Mouse (Mus musculus): ENCODE results near the gene Iqcj. TPM values are rescaled to one million over a fixed set of nuclear protein-coding genes. Genes with fewer than 3 reads are reported as not detected.

Iqcj gene
- total and polyA plus RNA-seq, 2 experiments = not detected

GRCm38 (mm10) chr3:67931914-67932313 lies 39.9 kb downstream of the Iqcj start:
- TF ChIP-seq CTCF (IDR thresholded peaks at IDR 0.05; ENCODE audit: low read depth, low read length) = no peak
- TF ChIP-seq POLR2A (IDR thresholded peaks at IDR 0.05; ENCODE audit: extremely low read depth, insufficient read depth, low read length) = no peak
- WGBS = 82% methylated on average over 3 of the region's 3 CpGs
- H3K4me3 ChIP-seq (ENCODE audit: insufficient read depth, low read depth, low read length) = no peak overlapping the region

GRCm38 (mm10) chr3:67935829-67936228 lies 43.8 kb downstream of the Iqcj start:
- H3K36me3 ChIP-seq (ENCODE audit: control insufficient read depth, insufficient read depth, low read length) = no peaks in the 10 kb centered on the region
- 70% methylated on average over 3 of the region's 3 CpGs for WGBS
- TF ChIP-seq CTCF (IDR thresholded peaks at IDR 0.05; ENCODE audit: low read depth, low read length) (no peak), POLR2A (IDR thresholded peaks at IDR 0.05; ENCODE audit: extremely low read depth, insufficient read depth, low read length) (no peak)
- no peaks in the 10 kb centered on the region for H3K79me2 ChIP-seq (ENCODE audit: control insufficient read depth, insufficient read depth, low read length)
- H3K27ac ChIP-seq (replicated peaks; ENCODE audit: insufficient read depth, low read depth, low read length) = no peak overlapping the region
- DNase-seq (ENCODE audit: extremely low read depth, low read depth, low spot score) = no peak
- no peak overlapping the region for H3K4me3 ChIP-seq (ENCODE audit: insufficient read depth, low read depth, low read length)
- no peaks in the 10 kb centered on the region for H3K4me1 ChIP-seq (ENCODE audit: control insufficient read depth, insufficient read depth, low read length)
- no peak overlapping the region for H3K9ac ChIP-seq (ENCODE audit: low read depth, low read length)
- no peaks in the 10 kb centered on the region for H3K27me3 ChIP-seq (ENCODE audit: control insufficient read depth, insufficient read depth, low read length)

More at GRCm38 (mm10) chr3:67931914-67932313, 39.9 kb downstream of the Iqcj start:
- Histone ChIP-seq H3K9ac (ENCODE audit: low read depth, low read length) (no peak overlapping the region), H3K36me3 (ENCODE audit: control insufficient read depth, insufficient read depth, low read length) (no peaks in the 10 kb centered on the region), H3K4me1 (ENCODE audit: control insufficient read depth, insufficient read depth, low read length) (no peaks in the 10 kb centered on the region), H3K27ac (replicated peaks; ENCODE audit: insufficient read depth, low read depth, low read length) (no peak overlapping the region), H3K79me2 (ENCODE audit: control insufficient read depth, insufficient read depth, low read length) (no peaks in the 10 kb centered on the region), H3K27me3 (ENCODE audit: control insufficient read depth, insufficient read depth, low read length) (no peaks in the 10 kb centered on the region)
- no peak for DNase-seq (ENCODE audit: extremely low read depth, low read depth, low spot score)

GRCm38 (mm10) chr3:67947000-67947399 lies 55.0 kb downstream of the Iqcj start:
- H3K4me1 ChIP-seq (ENCODE audit: control insufficient read depth, insufficient read depth, low read length) = no peaks in the 10 kb centered on the region
- H3K79me2 ChIP-seq (ENCODE audit: control insufficient read depth, insufficient read depth, low read length) = no peaks in the 10 kb centered on the region
- H3K27ac ChIP-seq (replicated peaks; ENCODE audit: insufficient read depth, low read depth, low read length) = no peak overlapping the region
- 80% methylated on average over 2 of the region's 2 CpGs for WGBS
- H3K9ac ChIP-seq (ENCODE audit: low read depth, low read length) = no peak overlapping the region
- no peaks in the 10 kb centered on the region for H3K27me3 ChIP-seq (ENCODE audit: control insufficient read depth, insufficient read depth, low read length)
- no peaks in the 10 kb centered on the region for H3K36me3 ChIP-seq (ENCODE audit: control insufficient read depth, insufficient read depth, low read length)
- DNase-seq (ENCODE audit: extremely low read depth, low read depth, low spot score) = no peak
- TF ChIP-seq CTCF (IDR thresholded peaks at IDR 0.05; ENCODE audit: low read depth, low read length) = no peak
- no peak for TF ChIP-seq POLR2A (IDR thresholded peaks at IDR 0.05; ENCODE audit: extremely low read depth, insufficient read depth, low read length)
- H3K4me3 ChIP-seq (ENCODE audit: insufficient read depth, low read depth, low read length) = no peak overlapping the region

DNA sequence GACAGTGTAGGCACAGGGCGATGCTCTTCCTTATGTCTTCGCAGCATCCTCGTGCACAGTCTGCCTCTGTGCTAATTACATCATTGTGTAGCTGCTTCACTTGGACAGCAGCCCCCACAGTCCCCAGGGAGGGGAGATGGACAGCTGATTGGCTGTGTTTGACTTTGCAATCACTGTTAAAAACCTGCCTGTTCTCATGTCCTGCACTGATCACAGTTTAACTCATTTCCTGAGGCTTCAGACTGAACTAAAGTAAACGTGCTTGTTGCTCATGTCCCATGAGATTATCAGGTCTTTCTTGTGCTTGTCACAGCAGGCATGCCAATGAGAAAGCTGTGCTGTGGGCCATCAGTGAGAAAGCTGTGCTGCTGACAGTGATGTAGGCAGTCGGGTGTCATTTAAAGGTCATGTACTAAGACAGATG lies 60.5 kb downstream of the Iqcj start:
- Histone ChIP-seq H3K27me3 (ENCODE audit: control insufficient read depth, insufficient read depth, low read length) (no peaks in the 10 kb centered on the region), H3K4me3 (ENCODE audit: insufficient read depth, low read depth, low read length) (no peak overlapping the region), H3K79me2 (ENCODE audit: control insufficient read depth, insufficient read depth, low read length) (no peaks in the 10 kb centered on the region), H3K27ac (replicated peaks; ENCODE audit: insufficient read depth, low read depth, low read length) (no peak overlapping the region), H3K36me3 (ENCODE audit: control insufficient read depth, insufficient read depth, low read length) (no peaks in the 10 kb centered on the region), H3K4me1 (ENCODE audit: control insufficient read depth, insufficient read depth, low read length) (no peaks in the 10 kb centered on the region), H3K9ac (ENCODE audit: low read depth, low read length) (no peak overlapping the region)
- no peak for TF ChIP-seq POLR2A (IDR thresholded peaks at IDR 0.05; ENCODE audit: extremely low read depth, insufficient read depth, low read length)
- TF ChIP-seq CTCF (IDR thresholded peaks at IDR 0.05; ENCODE audit: low read depth, low read length) = no peak
- 55% methylated on average over 5 of the region's 5 CpGs for WGBS
- DNase-seq (ENCODE audit: extremely low read depth, low read depth, low spot score) = no peak

DNA sequence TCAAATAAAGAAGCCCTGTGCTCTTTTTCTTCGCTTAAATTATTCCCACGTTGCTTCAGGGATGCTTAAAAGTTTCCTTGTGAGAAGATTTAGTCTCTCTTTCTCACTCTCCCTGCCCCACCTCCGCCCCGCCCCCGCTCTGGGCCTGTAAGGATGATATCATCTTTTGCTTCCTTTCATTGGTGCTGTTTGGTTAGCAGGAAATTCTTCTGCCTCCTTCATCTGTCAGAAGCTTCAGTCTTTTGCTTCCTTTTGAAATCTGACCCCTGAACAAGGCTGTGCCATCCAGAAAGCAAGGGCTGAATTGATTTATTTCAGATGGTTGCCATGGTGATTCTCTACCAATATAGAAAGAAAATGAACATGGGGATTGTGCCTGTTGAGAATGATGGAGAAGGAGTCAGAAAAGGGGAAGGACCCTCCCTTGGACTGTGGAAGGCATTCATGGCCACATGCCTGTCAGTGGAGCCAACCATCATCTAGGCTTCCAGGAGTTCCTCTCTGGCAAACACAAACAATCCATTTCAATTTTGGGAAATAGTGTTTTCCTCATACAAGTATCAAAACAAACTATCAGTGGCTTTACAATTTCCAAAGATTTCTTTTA lies 62.5 kb downstream of the Iqcj start:
- Histone ChIP-seq H3K79me2 (ENCODE audit: control insufficient read depth, insufficient read depth, low read length) (no peaks in the 10 kb centered on the region), H3K27me3 (ENCODE audit: control insufficient read depth, insufficient read depth, low read length) (no peaks in the 10 kb centered on the region), H3K4me1 (ENCODE audit: control insufficient read depth, insufficient read depth, low read length) (no peaks in the 10 kb centered on the region), H3K4me3 (ENCODE audit: insufficient read depth, low read depth, low read length) (no peak overlapping the region), H3K36me3 (ENCODE audit: control insufficient read depth, insufficient read depth, low read length) (no peaks in the 10 kb centered on the region), H3K9ac (ENCODE audit: low read depth, low read length) (no peak overlapping the region), H3K27ac (replicated peaks; ENCODE audit: insufficient read depth, low read depth, low read length) (no peak overlapping the region)
- no peak for DNase-seq (ENCODE audit: extremely low read depth, low read depth, low spot score)
- TF ChIP-seq POLR2A (IDR thresholded peaks at IDR 0.05; ENCODE audit: extremely low read depth, insufficient read depth, low read length) (no peak), CTCF (IDR thresholded peaks at IDR 0.05; ENCODE audit: low read depth, low read length) (no peak)
- 46% methylated on average over 5 of the region's 5 CpGs for WGBS

DNA sequence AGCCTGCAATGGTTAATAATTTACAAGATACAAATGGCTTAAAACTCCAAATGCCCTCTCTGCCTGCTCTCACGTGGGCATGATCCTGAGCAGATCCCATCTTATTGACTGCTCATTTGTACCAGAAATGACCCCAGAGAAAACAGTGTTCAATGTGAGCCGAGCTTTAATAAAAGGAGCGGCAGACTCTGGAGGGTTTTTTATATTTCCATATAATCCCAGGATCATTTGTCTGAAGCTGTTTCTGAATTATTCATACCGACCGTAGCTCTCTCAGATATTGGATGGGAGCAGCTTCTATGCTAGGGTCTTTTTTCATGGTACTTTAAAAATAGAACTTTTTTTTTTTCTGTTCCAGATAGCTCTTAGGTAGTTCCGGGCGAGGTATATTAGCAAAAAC lies 67.7 kb downstream of the Iqcj start:
- H3K27me3 ChIP-seq (ENCODE audit: control insufficient read depth, insufficient read depth, low read length) = no peaks in the 10 kb centered on the region
- no peak overlapping the region for H3K9ac ChIP-seq (ENCODE audit: low read depth, low read length)
- 66% methylated on average over 7 of the region's 7 CpGs for WGBS
- DNase-seq (ENCODE audit: extremely low read depth, low read depth, low spot score) = no peak
- no peak for TF ChIP-seq POLR2A (IDR thresholded peaks at IDR 0.05; ENCODE audit: extremely low read depth, insufficient read depth, low read length)
- no peak for TF ChIP-seq CTCF (IDR thresholded peaks at IDR 0.05; ENCODE audit: low read depth, low read length)
- no peak overlapping the region for H3K27ac ChIP-seq (replicated peaks; ENCODE audit: insufficient read depth, low read depth, low read length)
- no peaks in the 10 kb centered on the region for H3K36me3 ChIP-seq (ENCODE audit: control insufficient read depth, insufficient read depth, low read length)
- H3K4me1 ChIP-seq (ENCODE audit: control insufficient read depth, insufficient read depth, low read length) = no peaks in the 10 kb centered on the region
- H3K79me2 ChIP-seq (ENCODE audit: control insufficient read depth, insufficient read depth, low read length) = no peaks in the 10 kb centered on the region
- no peak overlapping the region for H3K4me3 ChIP-seq (ENCODE audit: insufficient read depth, low read depth, low read length)
